Mouse (Mus musculus): ENCODE measurements around the gene Dctn2. TPM values are rescaled to one million over a fixed set of nuclear protein-coding genes. Genes with fewer than 3 reads are reported as not detected.

The Dctn2 gene
- total RNA-seq, 2 experiments from 2014 or later: 254 to 259 TPM

GRCm38 (mm10) chr10:127284724-127285500, 18.7 kb downstream of the Dctn2 start:
- TF ChIP-seq CTCF (IDR thresholded peaks at IDR 0.05): no peak
- intact Hi-C loops (cut with DNase I): no loop called here
- H3K4me3 ChIP-seq: no peak overlapping the region

GRCm38 (mm10) chr10:127285644-127286043, 19.5 kb downstream of the Dctn2 start:
- no peak for DNase-seq (ENCODE audit: extremely low spot score in 1 of 2, low spot score in 2 of 2)
- Histone ChIP-seq H3K4me3 (no peak overlapping the region), H3K27ac (no peak overlapping the region)
- intact Hi-C loops (cut with DNase I): no loop called here
- TF ChIP-seq CTCF (IDR thresholded peaks at IDR 0.05): no peak

More at GRCm38 (mm10) chr10:127284724-127285500, 18.7 kb downstream of the Dctn2 start:
- no peak overlapping the region for H3K27ac ChIP-seq
- DNase-seq (ENCODE audit: extremely low spot score in 1 of 2, low spot score in 2 of 2): no peak

GRCm38 (mm10) chr10:127286194-127286593, 20.0 kb downstream of the Dctn2 start:
- intact Hi-C loops (cut with DNase I): no loop called here
- DNase-seq (ENCODE audit: extremely low spot score in 1 of 2, low spot score in 2 of 2): no peak
- Histone ChIP-seq H3K27ac (no peak overlapping the region), H3K4me3 (no peak overlapping the region)
- no peak for TF ChIP-seq CTCF (IDR thresholded peaks at IDR 0.05)

GRCm38 (mm10) chr10:127286730-127287129, 20.6 kb downstream of the Dctn2 start:
- DNase-seq (ENCODE audit: extremely low spot score in 1 of 2, low spot score in 2 of 2): no peak
- Histone ChIP-seq H3K4me3 (no peak overlapping the region; the same call in 1 of the 2 replicates), H3K27ac (no peak overlapping the region)
- intact Hi-C loops (cut with DNase I): no loop called here
- no peak for TF ChIP-seq CTCF (IDR thresholded peaks at IDR 0.05)

- intact Hi-C loops (cut with DNase I): no loop called here
- Histone ChIP-seq H3K27ac (peak overlapping the region; percentile 99), H3K4me3 (peak overlapping the region; percentile 64)
- DNase-seq (ENCODE audit: extremely low spot score in 1 of 2, low spot score in 2 of 2): no peak
- no peak for TF ChIP-seq CTCF (IDR thresholded peaks at IDR 0.05)
Measured at GRCm38 (mm10) chr10:127287271-127287935, 21.2 kb downstream of the Dctn2 start.

- DNase-seq (ENCODE audit: extremely low spot score in 1 of 2, low spot score in 2 of 2): no peak
- TF ChIP-seq CTCF (IDR thresholded peaks at IDR 0.05): no peak
- Histone ChIP-seq H3K27ac (peak overlapping the region; percentile 99), H3K4me3 (peak overlapping the region; percentile 64)
- intact Hi-C loops (cut with DNase I): loop anchor here (1.0 to 2.0 kb wide), 2 partner anchors 22 to 77 kb away; partner anchors contain the start of genes Dctn2 and Pip4k2c
Measured at GRCm38 (mm10) chr10:127287936-127288293, 21.7 kb downstream of the Dctn2 start.

GRCm38 (mm10) chr10:127288328-127288799, 22.2 kb downstream of the Dctn2 start:
- no peak for TF ChIP-seq CTCF (IDR thresholded peaks at IDR 0.05)
- Histone ChIP-seq H3K27ac (peak overlapping the region; percentile 99), H3K4me3 (peak overlapping the region; percentile 64)
- DNase-seq (ENCODE audit: extremely low spot score in 1 of 2, low spot score in 2 of 2): peak; percentile 30 to 42
- intact Hi-C loops (cut with DNase I): loop anchor here (1.0 to 2.0 kb wide), 2 partner anchors 22 to 78 kb away; partner anchors contain the start of genes Dctn2 and Pip4k2c

GRCm38 (mm10) chr10:127288800-127289572, 22.8 kb downstream of the Dctn2 start, which contains the start of gene Mbd6:
TSS of gene Mbd6 (minus strand) at chr10:127289018.
- intact Hi-C loops (cut with DNase I): loop anchor here (1.0 to 2.0 kb wide), 2 partner anchors 23 to 78 kb away; partner anchors contain the start of genes Dctn2 and Pip4k2c
- Histone ChIP-seq H3K27ac (peak within 1 kb of the TSS; percentile 99), H3K4me3 (peak within 1 kb of the TSS; percentile 64)
- no peak for TF ChIP-seq CTCF (IDR thresholded peaks at IDR 0.05)
- peak; percentile 88 to 89 for DNase-seq (ENCODE audit: extremely low spot score in 1 of 2, low spot score in 2 of 2)

- H3K4me3 ChIP-seq: peak overlapping the region; percentile 64
- peak overlapping the region; percentile 99 for H3K27ac ChIP-seq
- peak in 1 of 2 experiments; percentile 34 for DNase-seq (ENCODE audit: extremely low spot score in 1 of 2, low spot score in 2 of 2)
- no peak for TF ChIP-seq CTCF (IDR thresholded peaks at IDR 0.05)
- intact Hi-C loops (cut with DNase I): loop anchor here (1.0 to 2.0 kb wide), 2 partner anchors 22 to 79 kb away; partner anchors contain the start of genes Mars and Pip4k2c
Measured at GRCm38 (mm10) chr10:127289573-127290191, 23.5 kb downstream of the Dctn2 start.

- DNase-seq (ENCODE audit: extremely low spot score in 1 of 2, low spot score in 2 of 2): peak; percentile 99 to 100
- intact Hi-C loops (cut with DNase I): loop anchor here (1.0 kb wide), 1 partner anchor 21 kb away; the partner anchor contains the start of gene Mars
- no peak for TF ChIP-seq CTCF (IDR thresholded peaks at IDR 0.05)
- Histone ChIP-seq H3K4me3 (peak overlapping the region; percentile 64), H3K27ac (peak overlapping the region; percentile 99)
Measured at GRCm38 (mm10) chr10:127290307-127290929, 24.2 kb downstream of the Dctn2 start.

All from left cerebral cortex, adult 2 months (tissue).